Mouse (Mus musculus) thymus, adult 2 months (tissue): Measurements from ENCODE around the gene Kcnmb3.

Experiments used
- CTCF ChIP-seq: fragments of 200-500 bp; IDR thresholded peaks from 2 replicates; pipeline ENCODE4 v1.5.1; 2012; ENCODE audit warnings: mild to moderate bottlenecking, control low read depth, low read length, moderate library complexity, borderline replicate concordance; ENCODE audit not compliant: control insufficient read depth, poor library complexity, insufficient read depth; ENCODE audit errors: extremely low read depth
- POLR2A ChIP-seq: fragments of 200-500 bp; IDR thresholded peaks from 2 replicates; pipeline ENCODE4 v1.6.1; 2012; ENCODE audit warnings: mild to moderate bottlenecking, low read length, control low read depth, moderate library complexity; ENCODE audit not compliant: control insufficient read depth, poor library complexity, insufficient read depth; ENCODE audit errors: extremely low read depth

DNA sequence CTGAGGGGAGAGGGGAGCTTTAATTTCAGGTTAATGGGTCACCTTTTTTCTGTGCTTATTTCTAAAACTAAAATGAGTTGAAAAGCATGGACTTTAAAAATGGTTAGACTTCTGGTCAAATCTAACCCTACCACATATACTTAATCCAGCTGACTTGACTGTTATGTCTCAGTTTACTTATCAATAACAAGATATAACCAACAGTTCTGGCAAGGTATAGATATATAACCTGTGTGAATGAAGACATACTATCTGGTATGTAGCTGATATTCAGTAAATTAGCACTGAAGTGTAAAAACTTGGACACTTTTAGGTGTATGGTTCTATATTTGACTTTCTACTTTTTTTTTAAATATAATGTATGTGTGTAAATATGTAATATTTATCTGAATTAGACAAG lies 21.5 kb upstream of the Kcnmb3 start:
- no peak for TF ChIP-seq CTCF
- no peak for TF ChIP-seq POLR2A
